Mouse (Mus musculus): Measurements from ENCODE around the gene Wwc2. TPM values are rescaled to one million over a fixed set of nuclear protein-coding genes. Genes with fewer than 3 reads are reported as not detected.

Wwc2 gene
- polyA plus RNA-seq, 1 experiment, result 7.7 TPM

DNA sequence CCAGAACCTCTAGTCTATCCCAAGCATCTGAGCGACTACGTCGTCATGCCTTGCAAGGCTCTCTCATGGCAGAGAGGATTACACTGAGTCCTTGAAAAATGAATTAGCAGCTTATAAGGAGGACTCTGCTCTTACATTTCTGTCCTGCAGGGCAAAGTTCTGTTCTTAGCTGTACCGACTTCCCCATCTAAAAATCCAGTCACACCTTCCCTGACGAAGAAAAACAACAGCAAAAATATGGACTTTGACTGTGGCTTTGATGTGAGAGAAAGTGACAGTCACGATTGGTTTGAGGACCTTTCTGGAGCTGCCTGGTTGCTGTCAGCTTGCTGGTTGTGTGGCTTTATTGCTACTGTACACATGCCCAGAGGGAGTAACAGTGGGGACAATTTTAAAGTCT is 211.1 kb downstream of the Wwc2 start:
- Histone ChIP-seq H3K4me3 (no peak overlapping the region), H3K36me3 (ENCODE audit: control insufficient read depth, insufficient read depth) (no peaks in the 10 kb centered on the region), H3K27me3 (ENCODE audit: control insufficient read depth, insufficient read depth, insufficient read length) (no peaks in the 10 kb centered on the region), H3K4me2 (ENCODE audit: low read depth) (no peak overlapping the region), H3ac (ENCODE audit: control insufficient read depth, insufficient read length) (no peak overlapping the region), H3K79me2 (ENCODE audit: control insufficient read depth, insufficient read depth) (no peaks in the 10 kb centered on the region)
- TF ChIP-seq SRF (IDR thresholded peaks at IDR 0.05; ENCODE audit: control insufficient read depth, insufficient read length, low read depth) (no peak), MYOD1 (IDR thresholded peaks at IDR 0.05; ENCODE audit: control insufficient read depth in 1 of 3, insufficient read length in 2 of 3, low read depth in 2 of 3) (no peak), MYOG (IDR thresholded peaks at IDR 0.05; ENCODE audit: control insufficient read depth in 1 of 3, insufficient read depth in 1 of 3, insufficient read length in 2 of 3, low read depth in 2 of 3) (no peak), TCF12 (IDR thresholded peaks at IDR 0.05; ENCODE audit: insufficient read depth, poor library complexity, severe bottlenecking) (no peak), MAX (IDR thresholded peaks at IDR 0.05; ENCODE audit: low read depth) (no peak), E2F4 (IDR thresholded peaks at IDR 0.05; ENCODE audit: insufficient read depth) (no peak), REST (IDR thresholded peaks at IDR 0.05; ENCODE audit: insufficient read depth, insufficient read length) (no peak), POLR2A (IDR thresholded peaks at IDR 0.05; ENCODE audit: insufficient read length, low read depth) (no peak), CEBPB (IDR thresholded peaks at IDR 0.05; ENCODE audit: insufficient read depth, poor library complexity, severe bottlenecking) (no peak), TCF3 (IDR thresholded peaks at IDR 0.05; ENCODE audit: insufficient read length, low read depth) (no peak), POLR2AphosphoS2 (IDR thresholded peaks at IDR 0.05; ENCODE audit: insufficient read length, low read depth) (no peak)

DNA sequence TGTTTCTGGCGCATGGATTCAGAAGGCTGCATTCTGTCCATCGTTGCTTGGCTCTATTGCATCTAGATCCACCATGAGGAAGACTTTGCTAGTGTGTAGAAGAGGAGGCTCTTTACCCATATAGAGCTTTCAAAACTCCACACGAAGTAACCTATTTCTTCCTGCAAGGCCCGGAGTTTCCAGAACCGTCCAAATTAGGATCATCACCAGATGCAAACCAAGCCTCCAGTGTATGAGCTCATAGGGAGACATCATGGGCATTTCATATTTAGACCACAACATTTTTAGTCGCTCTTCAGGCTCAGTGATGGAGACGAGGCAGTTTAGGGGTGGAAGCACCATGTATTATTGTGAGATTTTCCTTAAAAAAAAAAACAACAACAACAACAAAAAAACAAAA is 213.3 kb downstream of the Wwc2 start:
- no peak overlapping the region for H3ac ChIP-seq (ENCODE audit: control insufficient read depth, insufficient read length)
- H3K27me3 ChIP-seq (ENCODE audit: control insufficient read depth, insufficient read depth, insufficient read length), result no peaks in the 10 kb centered on the region
- no peaks in the 10 kb centered on the region for H3K79me2 ChIP-seq (ENCODE audit: control insufficient read depth, insufficient read depth)
- TF ChIP-seq CEBPB (IDR thresholded peaks at IDR 0.05; ENCODE audit: insufficient read depth, poor library complexity, severe bottlenecking), result no peak
- TF ChIP-seq TCF12 (IDR thresholded peaks at IDR 0.05; ENCODE audit: insufficient read depth, poor library complexity, severe bottlenecking), result no peak
- TF ChIP-seq REST (IDR thresholded peaks at IDR 0.05; ENCODE audit: insufficient read depth, insufficient read length), result no peak
- no peak for TF ChIP-seq TCF3 (IDR thresholded peaks at IDR 0.05; ENCODE audit: insufficient read length, low read depth)
- no peak overlapping the region for H3K4me2 ChIP-seq (ENCODE audit: low read depth)
- no peaks in the 10 kb centered on the region for H3K36me3 ChIP-seq (ENCODE audit: control insufficient read depth, insufficient read depth)
- H3K4me3 ChIP-seq, result no peak overlapping the region

Other genes starting within 250 kb of the Wwc2 start
- not detected for gene Cldn24, start 168.8 kb downstream of the Wwc2 start, polyA plus RNA-seq (2012; fragmentation: generic; extraction: Trizol)
- not detected for gene Cldn22, start 166.4 kb downstream of the Wwc2 start, polyA plus RNA-seq (2012; fragmentation: generic; extraction: Trizol)
- 7.1 TPM for gene Dctd, start 108.2 kb upstream of the Wwc2 start, polyA plus RNA-seq (2012; fragmentation: generic; extraction: Trizol)

Data from myocyte (in vitro differentiated cells).